Mouse (Mus musculus): Measurements from ENCODE around the gene Ung.
A peak's percentile ranks its signal among the peaks of the same experiment; 100 is the strongest.

The Ung gene

GRCm38 (mm10) chr5:114170345-114170744 is 40.2 kb downstream of the Ung start:
- DNase-seq (ENCODE audit: low read depth) = no peak

GRCm38 (mm10) chr5:114172936-114173335 is 42.8 kb downstream of the Ung start:
- DNase-seq (ENCODE audit: low read depth) = no peak

- DNase-seq (ENCODE audit: low read depth) = no peak
Observed at GRCm38 (mm10) chr5:114173458-114173857, 43.3 kb downstream of the Ung start.

- no peak for DNase-seq (ENCODE audit: low read depth)
Observed at GRCm38 (mm10) chr5:114173877-114174581, 43.8 kb downstream of the Ung start.

GRCm38 (mm10) chr5:114174639-114175038 is 44.5 kb downstream of the Ung start:
- no peak for DNase-seq (ENCODE audit: low read depth)

- DNase-seq (ENCODE audit: low read depth) = peak; percentile 46
Observed at GRCm38 (mm10) chr5:114175596-114176171, 45.5 kb downstream of the Ung start.

- DNase-seq (ENCODE audit: low read depth) = no peak
Observed at GRCm38 (mm10) chr5:114176548-114177400, 46.6 kb downstream of the Ung start.

- no peak for DNase-seq (ENCODE audit: low read depth)
Observed at GRCm38 (mm10) chr5:114177966-114178719, 48.0 kb downstream of the Ung start.

GRCm38 (mm10) chr5:114179541-114179940 is 49.4 kb downstream of the Ung start:
- no peak for DNase-seq (ENCODE audit: low read depth)

GRCm38 (mm10) chr5:114183493-114183892 is 53.3 kb downstream of the Ung start:
- no peak for DNase-seq (ENCODE audit: low read depth)

- DNase-seq (ENCODE audit: low read depth) = no peak
Observed at GRCm38 (mm10) chr5:114187108-114187507, 56.9 kb downstream of the Ung start.

All from naive thymus-derived CD4-positive, alpha-beta T cell, adult 2 months (primary cell).